Mouse (Mus musculus): ENCODE results near the gene Olfr270.

Olfr270 gene

DNA sequence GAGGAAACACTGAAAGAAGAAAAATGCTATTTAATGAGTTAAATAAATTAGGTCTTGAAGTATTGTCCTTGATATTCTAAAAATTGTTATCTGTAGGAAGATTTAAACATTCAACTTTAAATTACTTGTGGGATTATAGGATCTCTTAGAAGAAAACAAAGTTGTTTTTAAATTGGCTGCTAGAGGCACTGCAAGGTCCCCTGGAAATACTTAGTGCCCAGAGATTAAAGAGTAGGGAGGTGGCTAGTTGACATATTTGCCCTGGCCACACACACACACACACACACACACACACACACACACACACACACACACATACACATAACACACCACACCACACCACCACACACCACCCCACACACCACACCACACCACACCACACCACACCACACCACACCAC is at the start of gene Olfr270:
TSS of gene Olfr270 (plus strand) at position 301 of the 400 bp plus-strand sequence.
- no peak for DNase-seq

DNA sequence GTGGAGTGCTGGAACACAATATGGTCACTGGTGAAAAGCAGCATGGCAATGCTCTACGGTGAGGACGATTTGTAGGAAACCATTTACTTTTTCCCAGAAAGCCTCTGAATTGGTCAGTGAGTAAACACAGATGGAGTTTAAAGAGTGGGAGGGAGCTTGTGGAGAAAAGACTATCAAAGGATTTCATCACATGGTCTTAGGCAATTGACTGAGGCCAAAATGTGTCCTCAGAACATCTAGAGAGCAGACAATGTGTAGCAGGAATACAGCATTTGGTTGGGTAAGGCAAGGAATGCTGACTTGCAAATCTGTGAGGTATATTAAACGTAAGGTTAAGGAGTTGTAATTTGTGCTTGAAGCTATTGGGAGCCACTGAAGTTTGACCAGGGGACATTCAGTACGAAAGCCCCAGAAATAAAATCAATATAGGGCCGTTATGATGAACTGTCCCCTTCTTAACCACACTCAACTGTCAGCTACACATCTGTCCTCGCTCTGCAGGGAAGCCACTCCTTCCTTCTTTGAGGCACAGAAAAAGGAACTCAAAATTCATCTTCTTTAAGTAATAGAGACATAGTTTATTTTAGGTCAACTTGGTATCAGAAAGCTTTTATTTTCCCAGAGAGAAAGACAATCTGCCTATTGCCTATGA is 47.6 kb upstream of the Olfr270 start:
- DNase-seq, result no peak

GRCm38 (mm10) chr4:52917311-52917688 is 47.0 kb upstream of the Olfr270 start:
- no peak for DNase-seq

- DNase-seq, result no peak
Measured at GRCm38 (mm10) chr4:52919078-52919477, 45.3 kb upstream of the Olfr270 start, which contains the start of gene Olfr272. Olfr272 (minus strand) TSS chr4:52919178.

GRCm38 (mm10) chr4:52930480-52930879 is 33.9 kb upstream of the Olfr270 start:
- no peak for DNase-seq

GRCm38 (mm10) chr4:52946665-52947064 is 17.7 kb upstream of the Olfr270 start:
- DNase-seq, result no peak

DNA sequence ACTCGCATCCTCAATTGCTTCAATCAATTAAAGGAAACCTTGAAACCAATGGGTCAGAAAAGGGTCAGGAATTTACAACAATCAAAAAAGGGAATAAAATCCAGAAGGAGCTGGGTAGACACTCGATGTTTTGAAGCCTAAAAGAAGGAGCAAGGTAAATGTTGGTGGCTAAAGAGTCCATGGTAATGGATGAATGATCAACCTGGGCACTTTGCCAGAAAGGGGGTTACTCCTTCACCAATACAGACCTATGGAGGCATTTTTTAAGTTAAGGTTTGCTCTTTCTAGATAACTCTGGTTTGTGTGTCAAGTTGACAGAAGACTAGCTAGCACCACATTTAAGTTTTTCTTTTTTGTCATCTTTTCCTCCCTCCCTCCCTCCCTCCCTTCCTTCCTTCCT is 15.3 kb upstream of the Olfr270 start:
- no peak for DNase-seq

DNA sequence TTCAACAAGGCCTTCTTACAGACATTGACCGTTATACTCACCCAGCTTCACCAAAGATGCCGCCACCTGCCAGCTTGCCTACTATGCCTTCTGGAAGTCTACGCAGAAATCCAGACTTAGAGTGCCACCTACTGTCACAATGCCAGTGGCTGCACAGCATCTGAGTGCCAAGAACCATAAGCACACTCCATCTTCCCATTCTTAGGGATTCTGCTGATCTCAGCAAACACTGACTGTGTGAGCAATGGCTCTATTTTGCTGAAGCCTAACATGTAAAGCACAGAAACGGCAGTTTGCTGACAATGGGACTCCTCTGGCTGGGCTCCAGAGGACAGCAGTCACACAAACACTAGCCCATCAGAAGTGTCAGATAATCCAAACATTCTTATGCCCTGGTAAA is 5.7 kb upstream of the Olfr270 start:
- DNase-seq, result no peak

DNA sequence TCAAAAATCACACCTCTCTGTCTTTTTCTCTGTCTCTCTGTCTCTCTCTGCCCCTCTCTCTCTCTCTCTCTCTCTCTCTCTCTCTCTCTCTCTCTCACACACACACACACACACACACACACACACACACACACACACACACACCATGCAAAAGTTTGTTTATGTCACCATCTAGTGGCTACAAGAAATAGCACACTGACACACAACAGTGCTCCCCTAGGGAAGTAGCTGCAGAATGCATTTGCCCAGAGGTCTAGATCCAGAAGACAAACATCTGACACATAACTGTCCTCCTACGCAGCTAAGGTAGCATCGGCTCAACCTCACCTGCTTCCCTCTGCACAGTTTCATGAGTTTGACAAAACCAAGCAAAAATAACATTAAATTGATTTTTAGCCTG is 20.9 kb downstream of the Olfr270 start:
- DNase-seq, result no peak

GRCm38 (mm10) chr4:52986266-52986665 is 21.9 kb downstream of the Olfr270 start:
- no peak for DNase-seq

DNA sequence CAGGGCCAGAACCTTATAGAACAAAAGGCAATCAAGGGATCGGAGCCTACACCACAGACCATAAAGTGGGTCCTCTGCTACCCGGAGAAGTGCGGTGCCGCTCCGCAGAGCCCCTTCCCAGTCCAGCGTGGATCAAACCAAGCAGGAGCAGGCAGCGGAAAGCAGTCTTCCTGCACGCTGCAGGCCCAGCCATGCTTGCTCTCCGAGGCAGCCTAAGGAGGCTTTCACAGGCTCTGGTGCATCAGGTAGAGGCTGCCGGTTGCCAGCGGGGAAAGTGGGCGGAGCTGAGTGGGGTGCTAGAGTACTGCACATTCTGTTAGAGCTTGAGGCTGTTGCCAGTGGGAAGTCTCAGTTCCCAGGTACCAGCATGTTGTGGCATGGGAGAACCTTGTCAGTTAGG is 24.9 kb downstream of the Olfr270 start, which contains the start of gene Nipsnap3a:
TSS of gene Nipsnap3a (plus strand) at position 25 of the 400 bp plus-strand sequence.
- DNase-seq, result peak; percentile 4 to 6

DNA sequence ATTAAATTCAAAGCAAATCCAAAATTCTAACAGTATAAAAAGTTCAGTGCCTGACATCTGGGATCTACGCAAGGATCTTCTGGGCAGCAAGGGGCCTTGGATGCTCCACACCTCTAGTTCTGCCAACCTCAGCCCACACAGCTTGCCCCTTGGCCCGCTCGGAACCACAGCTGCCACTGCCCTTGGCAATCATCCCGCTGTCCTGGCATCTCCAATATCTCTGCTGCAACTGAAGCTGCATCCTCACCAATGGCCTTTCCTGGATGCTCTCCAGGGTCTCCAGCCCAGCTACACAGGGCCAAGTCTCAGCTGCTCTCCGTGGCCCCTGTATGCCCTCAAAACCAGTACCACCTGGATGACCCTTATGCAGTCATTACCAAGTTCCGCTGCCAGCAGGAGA is 35.1 kb downstream of the Olfr270 start:
- no peak for DNase-seq

- DNase-seq, result no peak
Measured at GRCm38 (mm10) chr4:53000154-53000553, 35.8 kb downstream of the Olfr270 start.

DNA sequence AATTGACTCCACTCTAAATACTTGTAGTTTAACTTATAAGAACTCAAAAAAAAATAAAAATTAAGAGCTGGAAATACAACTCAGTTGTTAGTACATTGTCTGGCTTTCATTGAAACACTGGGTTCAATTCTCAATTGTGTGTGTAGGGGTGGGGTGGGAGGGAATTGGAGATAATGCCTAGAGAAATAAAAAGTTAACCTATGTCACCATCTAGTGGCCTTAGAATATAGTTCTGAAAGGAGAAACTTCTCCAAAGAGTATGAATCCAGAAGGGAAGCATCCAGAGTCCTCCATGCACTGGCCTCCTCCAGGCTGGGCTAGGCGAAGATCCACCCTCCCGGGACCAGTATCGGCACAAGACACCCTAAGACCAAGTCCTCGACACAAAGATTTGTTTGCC is 44.8 kb downstream of the Olfr270 start:
- no peak for DNase-seq

DNA sequence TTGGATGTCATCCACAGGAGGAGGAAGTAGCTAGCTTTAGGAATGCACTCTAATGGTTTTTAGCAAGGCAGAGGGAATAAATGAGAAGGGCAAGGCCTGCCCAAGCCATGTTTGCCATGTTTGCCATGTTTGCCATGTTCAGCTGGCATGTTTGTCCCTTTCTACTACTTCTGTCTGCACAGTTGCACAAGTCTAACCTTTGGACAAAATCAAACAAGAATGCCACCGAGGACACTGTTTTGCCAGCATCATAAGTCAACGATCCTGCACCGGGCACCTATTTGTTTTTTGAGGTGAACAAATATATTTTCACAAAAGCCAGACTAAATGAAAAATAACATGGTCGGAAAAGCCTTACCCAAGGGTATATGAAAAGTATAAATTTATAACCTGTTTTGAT is 45.5 kb downstream of the Olfr270 start:
- no peak for DNase-seq

DNA sequence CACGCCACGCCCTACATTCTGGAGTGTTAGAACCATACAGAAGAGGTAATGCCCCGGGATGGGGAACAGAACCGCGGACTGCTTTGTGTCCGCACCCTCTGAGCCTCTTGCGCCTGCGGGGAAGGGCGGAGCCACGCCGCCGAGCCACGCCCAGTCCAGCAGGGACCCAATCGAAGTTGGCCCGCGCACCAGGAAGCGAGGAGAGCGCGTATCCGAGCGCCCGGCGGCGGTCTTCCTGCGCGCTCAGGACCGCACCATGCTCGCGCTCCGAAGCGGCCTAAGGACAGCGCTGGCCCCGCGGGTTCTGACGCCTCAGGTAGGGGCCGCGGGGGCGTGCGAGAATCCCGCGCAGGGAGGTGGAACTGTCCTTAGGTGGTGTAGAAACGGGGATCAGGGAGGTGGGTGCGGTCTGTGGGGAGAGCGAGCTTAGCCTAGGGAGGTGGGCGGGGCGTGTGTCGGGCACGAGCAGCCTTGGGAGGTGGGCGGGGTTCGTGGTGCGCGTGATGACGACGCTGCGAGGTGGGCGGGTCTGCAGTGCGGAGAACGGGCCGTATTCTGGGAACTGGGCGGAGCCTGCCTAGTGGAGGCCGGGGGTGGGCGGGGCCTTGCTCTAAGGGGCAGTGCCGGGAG is 47.5 kb downstream of the Olfr270 start, which contains the start of gene Nipsnap3b:
TSS of gene Nipsnap3b (plus strand) at position 149 of the 630 bp plus-strand sequence.
- DNase-seq, result peak; percentile 95 to 96

DNA sequence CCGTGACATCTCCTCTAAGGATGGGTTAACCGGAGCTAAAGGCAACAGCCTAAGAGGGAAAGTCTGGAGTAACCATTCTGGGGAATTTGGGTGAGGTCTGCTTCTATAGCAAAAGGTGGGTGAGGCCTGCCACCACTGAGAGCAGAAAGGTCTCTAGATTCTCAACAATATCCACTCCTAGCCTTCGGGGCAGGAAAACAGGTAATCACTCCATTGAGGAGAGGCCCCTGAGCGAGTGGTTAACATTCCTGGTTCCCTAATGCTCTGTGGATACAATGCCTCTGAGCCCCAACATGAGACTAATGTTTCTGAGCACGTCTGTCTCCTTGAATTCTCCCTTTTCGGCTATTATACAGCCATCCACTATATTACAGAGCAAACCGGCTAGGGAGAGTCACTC is 50.1 kb downstream of the Olfr270 start:
- no peak for DNase-seq

GRCm38 (mm10) chr4:53015024-53015423 is 50.7 kb downstream of the Olfr270 start:
- no peak for DNase-seq

DNA sequence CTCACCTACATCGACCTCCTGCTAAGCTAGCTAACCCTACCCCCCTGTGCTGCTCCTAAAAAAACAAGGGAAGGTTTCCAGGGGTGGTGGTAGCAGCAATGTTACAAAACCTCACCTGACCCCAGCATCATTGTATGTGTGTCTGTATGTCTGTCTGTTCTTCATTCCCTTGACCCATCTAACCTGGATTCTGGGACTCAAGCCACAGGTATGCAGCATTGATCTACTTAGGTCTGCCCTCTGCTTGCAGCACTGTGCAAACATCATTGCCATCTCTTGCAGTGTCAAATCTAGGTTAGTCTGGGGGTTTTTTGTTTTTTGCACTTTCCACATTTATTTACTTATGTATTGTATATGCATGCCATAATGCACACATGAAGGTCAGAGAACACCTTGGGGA is 54.0 kb downstream of the Olfr270 start:
- no peak for DNase-seq
